Mouse (Mus musculus): ENCODE results near the gene Atxn1. TPM values are rescaled to one million over a fixed set of nuclear protein-coding genes. Genes with fewer than 3 reads are reported as not detected.

Gene Atxn1
- polyA plus RNA-seq, 1 experiment from 2014 or later = 2.3 TPM

DNA sequence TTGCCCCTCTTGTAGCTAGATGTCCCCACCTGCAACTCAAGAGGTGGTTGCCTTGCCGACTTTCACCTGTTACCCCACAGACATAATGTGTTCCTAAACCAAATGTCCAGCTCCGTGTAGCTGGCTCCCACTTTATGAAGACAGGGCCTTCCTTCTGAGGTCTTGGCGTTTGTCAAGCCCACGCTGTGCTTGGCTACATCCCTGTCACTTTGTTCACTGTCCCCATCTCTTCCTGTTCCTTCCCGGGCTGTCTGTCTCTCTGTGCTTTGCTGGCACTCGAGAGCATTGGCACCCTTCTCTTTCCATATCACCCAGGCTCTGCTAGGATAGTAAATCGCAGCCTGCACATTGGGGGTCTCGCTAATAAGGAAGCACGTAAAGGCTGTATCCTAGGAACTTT is 426.7 kb downstream of the Atxn1 start:
- H3K4me1 ChIP-seq (replicated peaks) = peaks cover 71% of the 10 kb centered on the region
- H3K4me3 ChIP-seq (replicated peaks) = no peak overlapping the region
- H3K4me2 ChIP-seq = no peak overlapping the region
- no peaks in the 10 kb centered on the region for H3K27me3 ChIP-seq
- ATAC-seq (ENCODE audit: insufficient read depth) = no peak
- no peak overlapping the region for H3K9ac ChIP-seq
- WGBS (ENCODE audit: insufficient replicate concordance) = 77% methylated on average over 9 of the region's 9 CpGs
- H3K27ac ChIP-seq (replicated peaks) = peak overlapping the region; percentile 75
- H3K9me3 ChIP-seq (replicated peaks) = no peaks in the 10 kb centered on the region
- H3K36me3 ChIP-seq (replicated peaks) = peaks cover 98% of the 10 kb centered on the region

DNA sequence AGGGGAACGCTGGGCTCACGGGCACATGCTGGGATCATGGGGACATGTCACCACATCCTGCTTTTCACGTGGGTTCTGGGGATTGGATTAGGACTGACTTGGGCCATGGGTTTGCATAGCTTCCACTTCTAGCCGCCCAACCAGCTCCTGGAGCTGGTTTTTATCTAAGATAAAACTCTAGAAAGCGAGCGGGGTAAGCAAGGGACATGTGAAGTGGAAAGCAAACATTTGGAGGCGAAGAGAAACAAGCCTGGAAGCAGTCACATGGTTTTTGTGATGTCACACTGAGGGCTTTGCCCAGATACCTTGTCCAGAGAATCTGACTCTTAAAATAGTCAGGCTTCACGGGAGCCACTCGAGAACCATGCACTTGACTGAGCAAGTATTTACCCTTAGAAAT is 427.7 kb downstream of the Atxn1 start:
- Histone ChIP-seq H3K9ac (no peak overlapping the region), H3K4me2 (no peak overlapping the region), H3K27me3 (no peaks in the 10 kb centered on the region), H3K27ac (replicated peaks) (peak overlapping the region; percentile 45), H3K9me3 (replicated peaks) (no peaks in the 10 kb centered on the region), H3K4me3 (replicated peaks) (no peak overlapping the region), H3K4me1 (replicated peaks) (peaks cover 71% of the 10 kb centered on the region), H3K36me3 (replicated peaks) (peaks cover 98% of the 10 kb centered on the region)
- no peak for ATAC-seq (ENCODE audit: insufficient read depth)
- WGBS (ENCODE audit: insufficient replicate concordance) = 65% methylated on average over 9 of the region's 9 CpGs

DNA sequence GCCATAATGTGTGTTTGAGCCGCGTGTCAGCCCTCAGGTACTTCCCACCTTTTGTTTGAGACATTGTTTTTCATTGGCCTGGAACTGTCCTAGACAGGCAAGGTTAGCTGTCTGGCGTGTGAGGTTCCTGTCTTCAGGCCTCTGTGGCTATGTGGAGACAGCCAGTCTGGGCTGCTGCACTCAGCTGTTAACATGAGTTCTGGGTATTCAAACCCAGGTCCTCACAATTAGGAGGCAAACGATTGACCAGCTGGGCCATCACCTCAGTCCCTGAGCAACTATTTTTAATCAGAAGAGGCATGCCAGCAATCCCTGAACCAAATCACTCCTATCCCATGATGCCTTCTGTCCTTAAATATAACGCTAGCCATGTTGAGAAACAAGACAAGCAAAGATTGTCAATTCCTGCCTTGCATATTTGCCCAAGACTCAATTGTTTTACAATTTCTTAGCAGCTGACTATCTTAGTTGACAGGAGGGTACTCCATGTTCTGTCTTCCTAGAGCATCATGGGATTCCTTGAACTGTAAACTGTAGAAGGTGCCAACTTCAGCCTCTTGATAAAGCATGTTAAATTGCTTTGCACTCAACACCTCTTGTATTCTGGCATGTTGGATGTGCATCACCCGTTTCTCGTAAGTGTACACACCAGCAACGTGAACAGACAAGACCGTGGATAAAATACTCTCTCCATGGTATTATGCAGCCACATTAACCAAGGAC is 428.9 kb downstream of the Atxn1 start:
- no peak for ATAC-seq (ENCODE audit: insufficient read depth)
- Histone ChIP-seq H3K4me2 (no peak overlapping the region), H3K9ac (no peak overlapping the region), H3K36me3 (replicated peaks) (peaks cover 98% of the 10 kb centered on the region), H3K27me3 (no peaks in the 10 kb centered on the region), H3K4me3 (replicated peaks) (no peak overlapping the region), H3K27ac (replicated peaks) (peak overlapping the region; percentile 25; the same call in 1 of the 2 replicates), H3K4me1 (replicated peaks) (peaks cover 78% of the 10 kb centered on the region), H3K9me3 (replicated peaks) (no peaks in the 10 kb centered on the region)
- 89% methylated on average over 9 of the region's 9 CpGs for WGBS (ENCODE audit: insufficient replicate concordance)

DNA sequence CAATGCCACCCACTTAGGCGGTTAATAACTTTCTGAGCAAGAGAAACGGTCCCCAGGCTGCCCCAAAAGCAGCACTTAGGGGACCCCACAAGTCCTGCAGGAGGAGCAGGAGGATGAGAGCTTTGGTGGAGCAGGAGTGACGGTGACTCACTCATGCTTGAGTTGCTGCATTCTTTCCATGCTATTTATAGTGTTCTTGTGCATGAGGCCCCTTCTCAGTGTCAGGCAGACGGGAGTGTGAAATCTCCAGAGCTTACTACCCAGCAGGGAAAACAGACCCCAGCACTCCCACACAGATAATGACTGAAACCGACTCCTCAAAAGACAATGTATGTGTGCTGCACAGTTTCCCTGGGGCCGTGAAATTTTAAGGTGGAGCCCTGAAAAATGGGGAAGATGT is 434.1 kb downstream of the Atxn1 start:
- Histone ChIP-seq H3K9ac (peak overlapping the region; percentile 7; the same call in 1 of the 2 replicates), H3K36me3 (replicated peaks) (peaks cover 80% of the 10 kb centered on the region), H3K4me1 (replicated peaks) (peaks cover 93% of the 10 kb centered on the region), H3K27me3 (no peaks in the 10 kb centered on the region), H3K9me3 (replicated peaks) (no peaks in the 10 kb centered on the region), H3K4me2 (no peak overlapping the region), H3K27ac (replicated peaks) (peak overlapping the region; percentile 100), H3K4me3 (replicated peaks) (no peak overlapping the region)
- no peak for ATAC-seq (ENCODE audit: insufficient read depth)
- WGBS (ENCODE audit: insufficient replicate concordance) = 35% methylated on average over 6 of the region's 6 CpGs

DNA sequence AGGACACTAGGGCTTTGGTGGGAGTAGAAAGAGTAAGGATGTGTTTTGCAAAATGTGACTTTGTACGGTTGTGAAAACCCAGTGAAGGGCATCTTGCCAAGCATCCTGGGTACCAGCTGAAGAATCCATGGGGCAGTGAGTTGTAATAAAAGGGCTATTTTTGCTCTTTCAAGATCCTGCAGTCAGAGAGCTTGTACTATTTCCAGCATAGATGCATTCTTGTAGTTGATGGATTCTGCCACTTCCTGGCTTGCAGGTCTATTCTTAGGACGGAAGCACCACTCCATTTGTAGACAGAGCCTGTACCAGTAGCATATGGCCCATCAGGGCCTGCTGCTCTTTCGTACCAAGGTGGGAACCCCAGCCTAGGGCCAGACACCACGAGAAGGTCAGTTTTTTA is 436.0 kb downstream of the Atxn1 start:
- peak overlapping the region; percentile 13; the same call in 1 of the 2 replicates for H3K9ac ChIP-seq
- ATAC-seq (ENCODE audit: insufficient read depth) = no peak
- 85% methylated on average over 4 of the region's 4 CpGs for WGBS (ENCODE audit: insufficient replicate concordance)
- H3K4me3 ChIP-seq (replicated peaks) = no peak overlapping the region
- H3K4me1 ChIP-seq (replicated peaks) = peaks cover 96% of the 10 kb centered on the region
- H3K27ac ChIP-seq (replicated peaks) = peak overlapping the region; percentile 100
- 0 out of 2 replicates have a peak overlapping the region, but pooled peaks have one; percentile 3 for H3K4me2 ChIP-seq
- H3K36me3 ChIP-seq (replicated peaks) = peaks cover 80% of the 10 kb centered on the region
- no peaks in the 10 kb centered on the region for H3K9me3 ChIP-seq (replicated peaks)
- H3K27me3 ChIP-seq = no peaks in the 10 kb centered on the region

DNA sequence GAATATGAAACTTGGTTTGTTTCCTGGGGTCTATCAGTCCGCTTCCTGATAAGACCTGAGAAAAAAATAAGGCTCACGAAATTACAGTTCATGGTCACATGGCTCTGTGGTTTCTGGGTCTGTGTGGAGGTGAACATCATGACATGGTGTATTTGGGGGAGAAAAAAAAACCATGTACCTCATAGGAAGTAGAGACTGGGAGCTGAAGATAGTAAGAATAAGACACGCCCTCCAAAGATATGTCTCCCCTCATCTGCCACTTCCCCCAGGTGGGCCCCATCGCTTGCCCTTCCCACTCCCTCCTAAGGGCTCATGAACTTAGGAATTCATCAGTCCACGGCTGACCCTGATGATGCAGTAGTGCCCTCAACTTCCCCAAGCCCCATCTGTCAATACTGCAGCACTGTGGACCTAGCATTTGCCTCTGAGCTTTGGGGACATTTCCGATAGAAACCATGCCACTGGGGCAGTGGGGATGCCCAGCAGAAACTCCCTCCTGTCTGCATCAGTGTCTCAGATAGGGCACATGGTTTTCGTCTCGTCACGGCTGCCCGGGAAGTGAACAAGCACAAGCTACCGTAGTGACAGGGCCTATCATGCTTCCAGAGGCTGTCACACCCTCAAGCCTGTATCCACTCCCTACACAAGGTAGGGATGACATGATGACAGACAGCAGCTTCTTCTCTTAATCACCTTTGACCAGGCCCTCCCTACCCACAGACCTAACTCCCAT is 437.4 kb downstream of the Atxn1 start:
- H3K27ac ChIP-seq (replicated peaks) = peak overlapping the region; percentile 100
- H3K4me1 ChIP-seq (replicated peaks) = peaks cover 98% of the 10 kb centered on the region
- H3K4me3 ChIP-seq (replicated peaks) = peak overlapping the region; percentile 35
- peak overlapping the region; percentile 73 for H3K4me2 ChIP-seq
- WGBS (ENCODE audit: insufficient replicate concordance) = 21% methylated on average over 11 of the region's 11 CpGs
- no peaks in the 10 kb centered on the region for H3K27me3 ChIP-seq
- peak overlapping the region; percentile 58 for H3K9ac ChIP-seq
- H3K9me3 ChIP-seq (replicated peaks) = no peaks in the 10 kb centered on the region
- H3K36me3 ChIP-seq (replicated peaks) = peaks cover 80% of the 10 kb centered on the region
- ATAC-seq (ENCODE audit: insufficient read depth) = peak; percentile 98

DNA sequence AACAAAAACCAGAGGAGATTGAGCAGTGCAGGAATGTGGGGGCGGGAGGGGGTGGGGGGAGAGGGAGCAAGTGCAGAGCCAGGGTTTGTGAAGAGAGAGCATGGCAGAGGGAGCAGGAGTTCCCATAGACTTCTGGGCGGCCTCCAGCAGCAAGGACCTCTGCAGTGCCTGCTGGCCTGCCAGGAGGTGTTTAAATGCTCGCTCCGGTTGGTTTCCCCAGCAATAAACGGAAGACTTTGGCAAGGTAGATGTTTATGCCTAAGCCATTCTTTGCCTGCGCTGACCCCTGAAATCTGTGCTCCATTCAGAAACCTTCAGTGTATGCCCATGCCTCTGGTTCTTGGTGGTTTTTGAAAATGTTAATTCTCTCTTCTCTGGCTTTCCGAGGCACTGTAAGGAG is 438.6 kb downstream of the Atxn1 start:
- Histone ChIP-seq H3K4me2 (peak overlapping the region; percentile 73), H3K9ac (peak overlapping the region; percentile 58), H3K27ac (replicated peaks) (peak overlapping the region; percentile 100), H3K27me3 (no peaks in the 10 kb centered on the region), H3K36me3 (replicated peaks) (peaks cover 80% of the 10 kb centered on the region), H3K4me3 (replicated peaks) (no peak overlapping the region; the same call in 1 of the 2 replicates), H3K4me1 (replicated peaks) (peaks cover 92% of the 10 kb centered on the region), H3K9me3 (replicated peaks) (no peaks in the 10 kb centered on the region)
- 82% methylated on average over 7 of the region's 7 CpGs for WGBS (ENCODE audit: insufficient replicate concordance)
- no peak for ATAC-seq (ENCODE audit: insufficient read depth)

DNA sequence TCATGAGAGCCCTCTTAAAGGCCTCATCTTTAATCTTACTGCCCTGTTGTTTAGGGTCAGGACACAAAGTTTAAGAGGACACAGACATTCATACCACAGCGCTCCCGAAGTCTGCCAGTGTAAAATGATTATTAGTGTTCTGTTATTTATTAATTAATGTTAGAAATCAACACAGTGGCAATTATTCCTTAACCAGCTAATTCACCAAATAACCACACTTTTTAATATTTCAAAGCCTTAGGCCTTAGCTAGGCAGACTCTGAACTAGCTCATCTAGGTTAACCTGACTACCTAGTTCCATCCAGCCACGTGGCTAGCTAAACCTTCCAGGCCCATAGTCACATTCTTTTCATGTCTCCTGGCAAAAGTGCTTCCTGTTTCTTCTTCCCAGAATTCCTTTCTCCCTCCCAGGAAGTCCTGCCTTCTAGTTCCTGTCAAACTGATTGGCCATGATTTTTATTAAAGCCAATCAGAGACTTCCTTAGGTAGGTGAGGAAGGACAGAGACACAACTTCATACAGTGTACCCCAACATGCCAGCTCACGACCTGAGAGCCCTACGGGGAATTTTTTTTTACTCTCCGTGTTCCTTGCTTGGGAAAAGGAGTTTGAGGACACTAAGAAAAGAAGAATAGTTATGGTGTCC is 439.9 kb downstream of the Atxn1 start:
- Histone ChIP-seq H3K4me3 (replicated peaks) (no peak overlapping the region), H3K27me3 (no peaks in the 10 kb centered on the region), H3K9me3 (replicated peaks) (no peaks in the 10 kb centered on the region), H3K27ac (replicated peaks) (peak overlapping the region; percentile 100), H3K9ac (peak overlapping the region; percentile 26), H3K36me3 (replicated peaks) (peaks cover 80% of the 10 kb centered on the region), H3K4me2 (no peak overlapping the region), H3K4me1 (replicated peaks) (peaks cover 92% of the 10 kb centered on the region)
- no peak for ATAC-seq (ENCODE audit: insufficient read depth)
- WGBS (ENCODE audit: insufficient replicate concordance) = 85% methylated on average over 6 of the region's 6 CpGs

DNA sequence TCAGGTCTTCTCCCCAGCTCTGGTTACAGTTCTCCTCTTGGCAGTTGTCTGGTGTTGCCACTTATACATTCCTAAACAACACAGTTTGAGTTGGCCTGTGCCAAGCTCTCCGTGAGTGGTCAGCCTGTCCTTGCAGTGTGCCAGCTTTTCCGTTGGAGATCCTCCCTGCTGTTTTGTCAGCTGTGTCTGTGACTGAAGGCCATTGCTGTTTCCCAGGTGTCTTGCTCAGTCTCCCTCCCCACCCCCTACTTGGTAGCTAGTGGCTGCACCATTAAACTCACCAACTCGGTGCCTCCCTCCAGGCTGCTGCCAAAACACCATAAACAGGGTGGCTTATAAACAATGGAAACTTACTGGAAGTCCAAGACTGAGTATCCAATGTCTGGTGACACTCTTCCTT is 440.5 kb downstream of the Atxn1 start:
- Histone ChIP-seq H3K4me3 (replicated peaks) (no peak overlapping the region), H3K4me2 (no peak overlapping the region), H3K4me1 (replicated peaks) (peaks cover 88% of the 10 kb centered on the region), H3K9me3 (replicated peaks) (no peaks in the 10 kb centered on the region), H3K27me3 (no peaks in the 10 kb centered on the region), H3K27ac (replicated peaks) (peak overlapping the region; percentile 100), H3K9ac (peak overlapping the region; percentile 9; the same call in 1 of the 2 replicates), H3K36me3 (replicated peaks) (peaks cover 80% of the 10 kb centered on the region)
- 82% methylated on average over 3 of the region's 3 CpGs for WGBS (ENCODE audit: insufficient replicate concordance)
- no peak for ATAC-seq (ENCODE audit: insufficient read depth)

DNA sequence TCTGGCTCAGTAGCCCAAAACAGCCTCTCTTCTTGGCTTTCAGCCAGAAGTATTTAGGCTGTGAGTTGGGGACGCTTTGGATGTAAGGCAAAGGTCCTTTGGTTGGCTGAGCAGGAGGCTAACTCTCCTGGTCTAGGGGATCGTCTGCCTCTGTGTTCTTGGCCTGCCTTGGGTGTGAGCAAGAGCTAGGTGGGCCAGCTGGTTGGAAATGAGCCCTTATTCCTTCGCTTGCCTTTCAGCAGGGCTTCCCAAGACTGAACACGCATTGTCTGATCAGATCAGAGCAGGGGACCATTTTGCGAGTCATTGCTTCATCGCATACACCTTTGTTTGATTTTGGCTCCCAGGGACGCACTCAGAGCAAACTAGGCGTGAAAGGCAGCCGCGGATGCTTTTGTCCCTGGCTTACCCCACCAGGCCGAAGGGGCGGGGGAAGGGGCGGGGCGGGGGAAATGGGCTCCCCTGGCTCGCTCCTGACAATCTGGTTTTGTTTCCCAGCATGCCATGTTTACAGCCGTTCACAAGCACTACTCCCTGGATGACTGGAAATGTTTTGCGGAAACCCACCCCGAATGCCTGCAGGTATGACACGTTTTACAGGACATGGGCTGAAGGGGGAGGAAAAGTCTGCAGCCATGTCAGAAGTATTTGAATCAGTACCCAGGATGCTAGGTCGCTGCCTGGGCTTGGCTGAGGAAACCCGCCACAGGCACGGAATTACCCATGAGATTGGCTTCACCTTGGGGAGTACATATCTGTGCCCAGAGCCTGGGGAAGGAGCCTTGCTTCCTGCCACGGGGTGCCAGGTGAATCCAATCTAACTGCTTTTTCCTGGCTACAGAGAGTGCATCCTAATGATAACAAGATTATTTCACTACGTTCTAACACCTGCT is 448.1 kb downstream of the Atxn1 start:
- no peak overlapping the region for H3K4me3 ChIP-seq (replicated peaks)
- H3K27ac ChIP-seq (replicated peaks) = peak overlapping the region; percentile 95
- 40% methylated on average over 24 of the region's 24 CpGs for WGBS (ENCODE audit: insufficient replicate concordance)

More for the DNA sequence above, 448.1 kb downstream of the Atxn1 start:
- H3K9ac ChIP-seq = no peak overlapping the region; the same call in 1 of the 2 replicates
- 0 out of 2 replicates have a peak, but pooled peaks cover 4% of the 10 kb centered on the region for H3K27me3 ChIP-seq
- no peaks in the 10 kb centered on the region for H3K9me3 ChIP-seq (replicated peaks)
- ATAC-seq (ENCODE audit: insufficient read depth) = no peak
- H3K36me3 ChIP-seq (replicated peaks) = peaks cover 85% of the 10 kb centered on the region
- peaks cover 94% of the 10 kb centered on the region for H3K4me1 ChIP-seq (replicated peaks)
- H3K4me2 ChIP-seq = peak overlapping the region; percentile 21
